Mouse (Mus musculus) gonadal fat pad, adult 2 months (tissue): ENCODE measurements around the gene Sh3bp5. TPM values are rescaled to one million over a fixed set of nuclear protein-coding genes. Genes with fewer than 3 reads are reported as not detected.
A peak's percentile ranks its signal among the peaks of the same experiment; 100 is the strongest.

Experiments used
- DNase-seq: peaks from one replicate; pipeline ENCODE4 v3.0.0-alpha.2; 2012; ENCODE audit warnings: low read depth
- polyA plus RNA-seq: library from polyadenylated mRNA; depleted of rRNA; stranded (reverse); fragments of >200 nt; gene quantifications from 2 replicates; pipeline ENCODE4 v1.2.3, GENCODE M21; 2012

The Sh3bp5 gene
- polyA plus RNA-seq, 1 experiment: 25.2 TPM

GRCm38 (mm10) chr14:31337947-31338346 is 97.9 kb downstream of the Sh3bp5 start:
- no peak for DNase-seq

- DNase-seq: no peak
Measured at GRCm38 (mm10) chr14:31337406-31337805, 98.5 kb downstream of the Sh3bp5 start.

- peak; percentile 72 for DNase-seq
Measured at GRCm38 (mm10) chr14:31336369-31337155, 99.3 kb downstream of the Sh3bp5 start, which contains the start of gene Capn7. Gene Capn7 (plus strand): TSS chr14:31336638.

- no peak for DNase-seq
Measured at GRCm38 (mm10) chr14:31335765-31336164, 100.1 kb downstream of the Sh3bp5 start.

DNA sequence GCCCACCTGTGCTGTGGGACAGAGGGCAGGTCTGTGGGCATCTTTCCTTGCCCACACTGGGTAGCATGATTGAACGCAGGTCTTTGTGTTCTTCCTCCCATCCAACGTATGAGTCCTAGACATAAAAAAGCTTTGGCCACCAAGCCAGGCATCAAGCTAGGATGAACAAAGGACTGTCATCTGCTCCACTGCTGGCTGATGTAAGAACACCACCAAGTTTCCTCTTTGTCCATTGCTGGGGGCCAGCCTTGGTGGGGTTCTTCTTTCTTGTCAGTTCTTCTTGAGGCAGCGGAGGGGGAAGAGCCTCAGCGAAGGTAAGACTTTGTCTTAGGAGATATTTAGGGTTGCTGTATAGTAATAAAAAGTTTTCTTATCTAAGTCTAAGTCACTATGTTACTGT is 104.9 kb downstream of the Sh3bp5 start:
- no peak for DNase-seq

GRCm38 (mm10) chr14:31329741-31330140 is 106.1 kb downstream of the Sh3bp5 start:
- DNase-seq: no peak

DNA sequence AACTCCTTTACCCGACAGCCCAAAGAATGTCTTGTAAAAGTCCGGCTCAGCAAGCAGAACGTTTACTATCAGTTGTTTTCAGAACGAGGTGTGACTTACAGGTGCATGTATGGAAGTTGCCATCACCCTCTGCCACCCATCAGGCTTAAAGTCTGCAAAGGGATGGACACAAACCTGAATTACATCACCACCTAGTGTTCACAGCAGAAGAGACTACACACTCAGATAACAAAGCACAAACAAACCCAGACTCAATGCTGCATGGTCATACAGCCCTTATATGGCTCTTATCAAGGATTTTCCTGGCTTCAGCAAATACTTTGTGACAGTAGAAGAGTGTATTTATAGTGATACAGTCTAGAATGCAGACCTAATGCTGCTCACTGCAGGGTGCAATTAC is 108.2 kb downstream of the Sh3bp5 start:
- no peak for DNase-seq

- no peak for DNase-seq
Measured at GRCm38 (mm10) chr14:31327196-31327595, 108.7 kb downstream of the Sh3bp5 start.

DNA sequence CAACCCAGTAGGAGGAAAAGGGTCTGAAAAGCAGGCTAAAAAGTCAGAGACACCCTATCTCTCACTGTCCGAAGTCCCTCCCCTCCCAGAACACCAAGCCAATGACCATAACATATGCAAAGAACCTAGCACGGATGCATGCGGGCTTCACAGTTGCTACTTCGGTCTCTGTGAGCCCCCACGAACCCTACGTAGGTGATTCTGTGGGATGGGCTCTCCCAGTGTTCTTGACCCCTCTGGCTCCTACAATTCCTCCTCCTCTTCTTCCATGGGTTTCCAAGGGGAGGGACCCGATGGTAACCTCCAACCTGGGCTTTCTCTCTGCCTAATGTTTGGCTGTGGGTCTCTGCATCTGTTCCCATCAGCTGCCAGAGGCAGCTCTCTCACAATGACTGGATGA is 109.1 kb downstream of the Sh3bp5 start:
- DNase-seq: no peak

DNA sequence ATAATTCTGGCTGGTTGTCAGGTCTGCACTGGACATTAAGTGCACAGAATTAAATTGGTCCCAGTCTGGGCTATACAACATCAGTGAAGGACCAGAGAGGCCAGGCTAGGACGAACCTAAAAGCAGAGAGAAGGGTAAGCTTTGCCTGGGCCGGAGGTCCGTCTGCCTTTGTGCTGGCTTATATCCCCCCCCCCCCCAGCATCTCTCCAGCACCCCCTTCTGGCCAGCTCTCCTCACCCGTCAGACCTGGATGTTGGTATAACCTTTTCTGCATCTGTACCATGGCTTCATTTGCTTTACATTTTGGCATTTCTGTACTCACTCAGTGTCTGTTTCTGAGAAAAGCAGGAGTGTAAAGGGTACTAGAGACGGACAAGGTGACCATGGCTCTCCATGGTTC is 110.3 kb downstream of the Sh3bp5 start:
- no peak for DNase-seq

DNA sequence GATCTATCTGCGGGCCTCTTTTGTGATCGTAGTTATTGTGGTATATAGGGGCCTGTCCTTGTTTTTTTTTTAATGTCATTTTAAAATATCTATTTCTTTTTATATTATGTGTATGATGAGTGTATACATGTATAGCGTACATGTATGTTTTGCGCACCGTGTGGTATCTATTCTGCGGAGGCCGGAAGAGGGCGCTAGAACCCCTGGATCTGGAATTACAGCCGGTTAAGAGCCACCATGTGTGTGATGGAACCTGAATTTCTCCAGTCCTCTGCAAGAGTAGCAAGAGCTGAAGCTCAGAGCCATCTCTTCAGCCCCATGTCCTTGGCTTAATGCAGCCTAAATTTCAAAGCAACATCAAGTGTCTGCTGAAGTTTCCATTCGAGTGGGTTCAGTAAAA is 111.0 kb downstream of the Sh3bp5 start:
- DNase-seq: no peak

- DNase-seq: no peak
Measured at GRCm38 (mm10) chr14:31323849-31324792, 111.8 kb downstream of the Sh3bp5 start, which contains the start of gene Dnah1. Gene Dnah1 (minus strand): TSS chr14:31323896.

GRCm38 (mm10) chr14:31323189-31323588 is 112.7 kb downstream of the Sh3bp5 start:
- no peak for DNase-seq

DNA sequence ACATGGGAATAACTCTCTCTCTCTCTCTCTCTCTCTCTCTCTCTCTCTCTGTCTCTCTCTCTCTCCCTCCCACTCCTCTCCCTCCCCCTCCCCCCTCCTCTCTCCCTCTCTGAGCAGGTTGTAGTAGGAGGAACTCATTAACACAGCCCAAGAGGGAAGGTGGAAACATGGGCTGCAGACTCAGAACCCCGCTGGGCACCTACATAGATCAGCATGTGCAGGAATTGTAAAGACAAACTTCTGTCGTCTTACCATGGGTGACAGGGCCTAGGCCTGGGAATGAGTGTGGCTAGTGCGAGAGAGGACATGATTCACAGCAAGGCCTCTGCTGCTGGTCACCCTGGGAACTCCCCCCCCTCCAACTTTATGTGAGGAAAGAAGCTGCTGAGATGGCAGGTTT is 113.7 kb downstream of the Sh3bp5 start:
- DNase-seq: no peak

GRCm38 (mm10) chr14:31321181-31321580 is 114.7 kb downstream of the Sh3bp5 start:
- DNase-seq: no peak

DNA sequence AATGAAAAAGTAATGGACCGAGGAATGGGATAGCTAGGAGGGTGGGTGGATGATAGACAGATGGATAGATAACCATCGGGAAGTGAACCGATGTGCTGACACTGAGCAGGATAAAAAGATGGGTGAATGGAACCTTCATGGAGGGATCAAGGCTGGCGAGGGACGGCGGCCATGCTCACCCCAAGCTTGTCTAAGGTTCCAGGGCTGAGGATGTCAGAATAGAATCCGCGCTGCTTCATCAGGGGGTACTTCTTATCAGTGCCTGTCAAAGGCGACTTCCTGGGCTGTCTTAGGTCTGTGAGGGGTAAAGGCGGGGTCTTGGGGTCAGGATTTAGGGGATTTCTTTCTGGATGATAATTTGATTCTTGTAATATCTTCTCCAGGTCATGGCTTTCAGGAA is 116.3 kb downstream of the Sh3bp5 start:
- no peak for DNase-seq

GRCm38 (mm10) chr14:31317754-31318153 is 118.1 kb downstream of the Sh3bp5 start:
- no peak for DNase-seq

DNA sequence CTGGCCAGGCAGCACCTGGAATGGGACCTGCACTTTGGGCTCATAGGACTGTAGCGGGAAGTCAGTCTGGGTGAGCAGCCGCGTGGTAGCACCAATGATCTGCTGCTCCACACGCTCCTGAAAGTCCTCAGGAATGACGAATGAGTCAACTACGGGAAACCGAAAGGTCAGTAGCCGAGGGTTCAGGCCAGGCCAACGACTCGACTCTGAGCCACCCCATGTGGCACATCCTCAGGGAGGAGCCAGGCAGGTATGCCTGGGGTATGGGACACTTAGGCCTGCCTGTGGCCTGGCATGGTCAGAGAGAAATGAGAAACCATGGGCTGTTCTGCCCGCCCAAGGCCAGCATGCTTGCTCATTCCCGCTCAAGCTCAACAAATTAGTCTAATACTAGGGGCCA is 119.3 kb downstream of the Sh3bp5 start:
- DNase-seq: no peak

- no peak for DNase-seq
Measured at GRCm38 (mm10) chr14:31313192-31313591, 122.7 kb downstream of the Sh3bp5 start.
